8 mouse cellular contexts compared by ENCODE assay signal in genomic region chr2:35044956-35045355, GRCm38 (mm10). TPM values are rescaled to one million over a fixed set of nuclear protein-coding genes. Genes with fewer than 3 reads are reported as not detected.
A peak's percentile ranks its signal among the peaks of the same experiment; 100 is the strongest.
DNase-seq lines count a peak whose midpoint lies in the region; ATAC-seq and TF ChIP-seq lines count a peak whose summit lies in the region.

No protein-coding gene starts in this region.

- H3K4me3 ChIP-seq in cerebellum, adult 2 months (replicated peaks; ENCODE audit: insufficient read depth, low read depth, low read length), result no peak overlapping the region
- no peak overlapping the region for H3K4me3 ChIP-seq in limb, embryonic 11.5 days (ENCODE audit: low read depth, low read length)
- no peak overlapping the region for H3K4me3 ChIP-seq in limb, embryonic 10.5 days

- peak; percentile 30; the same call in 1 of the 2 replicates for TF ChIP-seq CTCF in cerebellum, adult 2 months (IDR thresholded peaks at IDR 0.05; ENCODE audit: borderline replicate concordance, insufficient read depth, low read depth, low read length)

- WGBS in cerebellum, adult 2 months, result 77% methylated on average over 2 of the region's 2 CpGs
- 71% methylated on average over 2 of the region's 2 CpGs for WGBS in limb, embryonic 11.5 days
- WGBS in limb, embryonic 10.5 days, result 75% methylated on average over 2 of the region's 2 CpGs

- DNase-seq in cerebellum, adult 2 months, result no peak
- no peak for DNase-seq in cerebellum, adult 11 months
- DNase-seq in limb, embryonic 11.5 days (ENCODE audit: low spot score), result peak; percentile 29
- no peak for DNase-seq in limb, embryonic 10.5 days (ENCODE audit: low spot score)
- DNase-seq in c-Kit-positive CD71-positive TER-119-positive erythroid progenitor cells, embryonic 14.5 days (ENCODE audit: low spot score), result peak; percentile 28
- peak; percentile 42 for DNase-seq in kidney, postnatal 14 days
- peak; percentile 6 for DNase-seq in telencephalon, adult 2 months (ENCODE audit: low read depth, low spot score)
- DNase-seq in cerebellum, adult 18-20 months, result no peak

- H3K27me3 ChIP-seq in cerebellum, adult 2 months (ENCODE audit: control insufficient read depth, insufficient read depth, low read length), result no peaks in the 10 kb centered on the region
- no peaks in the 10 kb centered on the region for H3K27me3 ChIP-seq in limb, embryonic 11.5 days (ENCODE audit: control insufficient read depth, insufficient read depth, low read length)
- H3K27me3 ChIP-seq in limb, embryonic 10.5 days (ENCODE audit: low read depth, poor library complexity, severe bottlenecking), result no peaks in the 10 kb centered on the region

- TF ChIP-seq POLR2A in cerebellum, adult 2 months (IDR thresholded peaks at IDR 0.05; ENCODE audit: borderline replicate concordance, insufficient read depth, low read length), result no peak

- H3K9ac ChIP-seq in limb, embryonic 11.5 days (ENCODE audit: low read length), result no peak overlapping the region

- no peaks in the 10 kb centered on the region for H3K9me3 ChIP-seq in limb, embryonic 11.5 days (ENCODE audit: control insufficient read depth, low read length)
- no peaks in the 10 kb centered on the region for H3K9me3 ChIP-seq in limb, embryonic 10.5 days (replicated peaks)

- no peak overlapping the region for H3K4me2 ChIP-seq in limb, embryonic 11.5 days (ENCODE audit: low read depth, severe bottlenecking)

- H3K4me1 ChIP-seq in cerebellum, adult 2 months (ENCODE audit: control insufficient read depth, insufficient read depth, low read length), result no peaks in the 10 kb centered on the region
- H3K4me1 ChIP-seq in limb, embryonic 11.5 days (ENCODE audit: control insufficient read depth, insufficient read depth, low read length), result no peaks in the 10 kb centered on the region
- no peaks in the 10 kb centered on the region for H3K4me1 ChIP-seq in limb, embryonic 10.5 days

- H3K36me3 ChIP-seq in limb, embryonic 11.5 days (ENCODE audit: control insufficient read depth, insufficient read depth, low read length), result no peaks in the 10 kb centered on the region
- H3K36me3 ChIP-seq in limb, embryonic 10.5 days, result no peaks in the 10 kb centered on the region

- H3K27ac ChIP-seq in cerebellum, adult 2 months (ENCODE audit: insufficient read depth, low read length), result no peak overlapping the region
- no peak overlapping the region for H3K27ac ChIP-seq in limb, embryonic 11.5 days (replicated peaks; ENCODE audit: low read depth, low read length)
- no peak overlapping the region for H3K27ac ChIP-seq in limb, embryonic 10.5 days

- no peak for ATAC-seq in limb, embryonic 11.5 days (ENCODE audit: insufficient number of reproducible peaks, low FRiP score, low TSS enrichment, low read depth)

RNA-seq across cellular contexts. Expression of gene Hc, which starts 16.3 kb away (rescaled TPM):
- 0.59 and 1.1 TPM in 2 replicates for polyA plus RNA-seq in cerebellum, adult 2 months (2012; rRNA removed)
- polyA plus RNA-seq in limb, embryonic 11.5 days (2014; fragmentation: Nextera tagmentation; extraction: Ambion mirVana), result not detected in 2 replicates
- polyA plus RNA-seq in limb, embryonic 10.5 days (2016; fragmentation: Nextera tagmentation; extraction: Ambion mirVana), result not detected in 2 replicates

RNA-seq across cellular contexts. Expression of gene AI182371, which starts 56.4 kb away (rescaled TPM):
- 0.57 and 0.63 TPM in 2 replicates for polyA plus RNA-seq in cerebellum, adult 2 months (2012; rRNA removed)
- polyA plus RNA-seq in limb, embryonic 11.5 days (2014; fragmentation: Nextera tagmentation; extraction: Ambion mirVana), result 0.20 TPM in 1 of 2 replicates, not detected in the other
- 0.45 TPM in 1 of 2 replicates, not detected in the other for polyA plus RNA-seq in limb, embryonic 10.5 days (2016; fragmentation: Nextera tagmentation; extraction: Ambion mirVana)

Comparison
In these comparisons a context has a peak if more than half of its experiments do, and no peak if none do; other contexts are left out.
1. DNase-seq: peak in limb, embryonic 11.5 days (single experiment), c-Kit-positive CD71-positive TER-119-positive erythroid progenitor cells, embryonic 14.5 days (single experiment), kidney, postnatal 14 days (single experiment) and telencephalon, adult 2 months (single experiment); none in cerebellum, adult 2 months (0 of 2), cerebellum, adult 11 months (single experiment), limb, embryonic 10.5 days (single experiment) and cerebellum, adult 18-20 months (0 of 2).